Mouse (Mus musculus): ENCODE results near the gene Bmf. TPM values are rescaled to one million over a fixed set of nuclear protein-coding genes. Genes with fewer than 3 reads are reported as not detected.
A peak's percentile ranks its signal among the peaks of the same experiment; 100 is the strongest.

Bmf gene
- polyA plus RNA-seq, 1 experiment from 2014 or later: 4.1 TPM

DNA sequence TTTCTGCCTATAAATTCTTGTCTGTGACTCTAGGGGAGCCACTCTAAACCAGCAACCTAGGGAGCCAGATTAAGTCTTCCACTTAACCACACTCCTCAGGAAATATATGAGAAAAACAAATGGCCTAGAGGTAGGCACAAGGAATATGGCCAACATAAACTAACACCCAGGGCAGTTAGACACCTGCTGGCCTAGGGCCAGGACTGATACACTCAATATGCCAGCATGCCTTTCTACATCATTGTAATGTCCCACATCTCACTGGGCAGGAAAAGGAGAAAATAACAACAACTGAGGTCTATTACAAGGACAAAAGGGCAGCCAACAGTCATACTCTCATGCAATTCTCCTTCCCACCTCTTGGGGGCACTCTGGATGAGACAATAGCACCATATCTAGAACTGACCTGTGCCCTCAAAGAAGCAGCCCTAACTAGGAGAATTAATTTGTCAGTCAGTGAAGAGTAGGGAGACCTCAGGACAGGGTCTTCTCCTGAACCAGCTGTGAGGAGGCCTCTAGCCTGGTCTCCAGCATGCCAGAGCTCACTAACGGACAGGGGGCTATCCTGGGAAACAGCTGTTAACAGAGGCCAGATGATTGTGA lies 6.4 kb downstream of the Bmf start:
- Histone ChIP-seq H3K27me3 (peaks cover 39% of the 10 kb centered on the region), H3K4me2 (replicated peaks) (no peak overlapping the region), H3K27ac (replicated peaks) (no peak overlapping the region), H3K9me3 (no peaks in the 10 kb centered on the region), H3K4me1 (peaks cover 61% of the 10 kb centered on the region), H3K4me3 (no peak overlapping the region), H3K36me3 (peaks cover 4% of the 10 kb centered on the region), H3K9ac (replicated peaks) (no peak overlapping the region)
- ATAC-seq (ENCODE audit: low FRiP score, low read depth): no peak
- 93% methylated on average over 1 of the region's 1 CpGs for WGBS

DNA sequence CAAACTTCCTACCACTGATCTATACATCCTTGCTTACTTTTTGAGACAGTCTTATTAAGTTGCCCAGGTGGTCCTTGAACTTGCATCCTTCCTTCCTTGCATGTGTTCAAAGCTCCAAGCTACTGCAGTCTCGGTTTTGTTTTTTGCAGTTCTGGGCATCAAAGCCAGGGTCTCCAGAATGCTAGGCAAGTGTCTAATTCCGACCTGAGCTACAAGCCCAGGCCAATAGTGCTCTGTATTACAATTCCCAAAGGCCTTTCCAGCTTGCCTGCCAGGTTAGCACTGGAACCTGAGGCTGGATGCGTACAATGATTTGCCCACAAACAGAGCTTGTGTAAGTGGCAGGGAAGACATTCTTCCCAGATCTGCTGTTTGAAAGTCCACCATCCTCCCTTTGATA lies 7.8 kb downstream of the Bmf start:
- peaks cover 47% of the 10 kb centered on the region for H3K4me1 ChIP-seq
- no peak overlapping the region for H3K27ac ChIP-seq (replicated peaks)
- H3K9ac ChIP-seq (replicated peaks): no peak overlapping the region
- 90% methylated on average over 3 of the region's 3 CpGs for WGBS
- peaks cover 26% of the 10 kb centered on the region for H3K27me3 ChIP-seq
- H3K4me2 ChIP-seq (replicated peaks): no peak overlapping the region
- ATAC-seq (ENCODE audit: low FRiP score, low read depth): no peak
- peaks cover 4% of the 10 kb centered on the region for H3K36me3 ChIP-seq
- no peak overlapping the region for H3K4me3 ChIP-seq
- H3K9me3 ChIP-seq: no peaks in the 10 kb centered on the region

DNA sequence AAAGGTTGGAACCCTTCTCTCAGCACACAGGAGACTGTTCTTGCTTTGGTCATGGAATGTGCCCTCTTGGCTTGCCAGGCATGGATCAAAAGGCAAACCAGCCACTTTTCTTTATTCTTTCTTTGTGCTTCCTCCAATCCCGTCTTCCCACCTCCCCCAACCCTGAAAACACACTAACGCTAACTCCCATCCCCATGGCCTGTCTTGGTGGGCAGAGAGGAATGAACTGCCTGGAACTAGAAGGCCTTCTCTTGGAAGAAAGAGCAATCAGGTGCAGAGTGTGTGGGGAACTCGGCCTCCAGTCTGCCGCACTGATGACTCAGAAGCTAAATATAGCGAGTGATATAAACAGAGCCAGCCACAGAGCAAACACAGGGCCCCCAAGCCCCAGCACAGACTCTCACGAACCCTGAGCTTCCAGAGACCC lies 8.8 kb downstream of the Bmf start:
- Histone ChIP-seq H3K9me3 (no peaks in the 10 kb centered on the region), H3K4me3 (no peak overlapping the region), H3K4me1 (peaks cover 37% of the 10 kb centered on the region), H3K27me3 (peaks cover 19% of the 10 kb centered on the region), H3K4me2 (replicated peaks) (no peak overlapping the region), H3K9ac (replicated peaks) (0 out of 2 replicates have a peak overlapping the region, but pooled peaks have one; percentile 37), H3K36me3 (peaks cover 6% of the 10 kb centered on the region), H3K27ac (replicated peaks) (no peak overlapping the region)
- ATAC-seq (ENCODE audit: low FRiP score, low read depth): no peak
- WGBS: 44% methylated on average over 6 of the region's 6 CpGs

DNA sequence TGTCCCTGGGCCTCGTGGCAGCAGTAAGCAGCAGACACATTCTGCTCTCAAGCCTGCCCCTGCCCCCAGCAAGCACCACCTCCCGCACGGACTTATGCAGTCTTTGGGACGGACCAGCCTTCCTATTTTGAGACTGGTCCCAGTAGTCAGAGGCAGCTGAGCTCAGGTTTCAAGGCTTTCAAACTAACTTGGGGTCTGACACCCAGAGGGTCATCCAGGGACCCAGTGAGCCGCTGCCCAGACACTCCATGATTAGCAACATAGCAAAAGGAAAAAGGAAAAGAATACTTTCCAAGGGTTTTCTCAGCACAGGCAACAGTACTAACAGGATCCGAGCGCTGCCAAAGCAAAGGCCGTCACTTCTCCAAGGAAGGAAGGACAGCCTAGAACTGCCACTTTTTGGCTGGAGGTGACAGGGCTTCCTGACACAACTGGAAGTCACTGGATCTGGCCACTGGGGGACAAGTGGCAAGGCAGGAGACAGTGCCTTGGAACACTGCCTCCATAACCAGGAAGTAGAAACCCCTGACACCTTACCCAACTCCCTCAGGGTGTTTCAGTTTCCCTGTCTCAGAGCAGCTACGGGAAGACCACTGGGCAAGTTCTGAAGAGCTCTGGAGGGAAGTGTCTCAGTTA lies 9.5 kb downstream of the Bmf start:
- Histone ChIP-seq H3K27ac (replicated peaks) (0 out of 2 replicates have a peak overlapping the region, but pooled peaks have one; percentile 11), H3K4me2 (replicated peaks) (no peak overlapping the region), H3K4me1 (peaks cover 30% of the 10 kb centered on the region), H3K9me3 (no peaks in the 10 kb centered on the region), H3K9ac (replicated peaks) (no peak overlapping the region), H3K27me3 (peaks cover 13% of the 10 kb centered on the region), H3K36me3 (peaks cover 6% of the 10 kb centered on the region), H3K4me3 (no peak overlapping the region)
- 45% methylated on average over 9 of the region's 9 CpGs for WGBS
- no peak for ATAC-seq (ENCODE audit: low FRiP score, low read depth)

DNA sequence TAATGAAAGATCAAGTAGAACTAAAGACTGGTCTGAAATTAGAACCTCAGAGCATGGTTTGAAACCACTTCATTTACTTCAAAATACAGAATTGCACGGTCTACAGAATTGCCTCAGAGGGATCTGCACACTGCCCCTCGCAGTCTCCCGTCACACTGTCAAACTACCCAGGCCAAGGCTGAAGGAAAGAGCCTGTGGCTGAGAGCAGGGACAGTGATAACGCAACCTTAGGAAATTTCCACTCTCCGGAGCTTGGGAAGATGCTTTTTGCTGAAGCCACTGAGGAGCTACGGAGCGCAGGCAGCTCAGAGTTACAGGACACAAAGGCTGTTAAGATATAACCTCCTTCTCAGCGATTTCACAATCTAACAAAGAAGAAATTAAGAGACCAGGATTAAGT lies 10.4 kb downstream of the Bmf start:
- Histone ChIP-seq H3K9ac (replicated peaks) (no peak overlapping the region), H3K27ac (replicated peaks) (no peak overlapping the region), H3K9me3 (no peaks in the 10 kb centered on the region), H3K4me1 (peaks cover 20% of the 10 kb centered on the region), H3K27me3 (peaks cover 4% of the 10 kb centered on the region), H3K36me3 (peaks cover 6% of the 10 kb centered on the region), H3K4me2 (replicated peaks) (no peak overlapping the region), H3K4me3 (no peak overlapping the region)
- ATAC-seq (ENCODE audit: low FRiP score, low read depth): no peak
- whole genome bisulfite sequencing: 80% methylated on average over 8 of the region's 8 CpGs

DNA sequence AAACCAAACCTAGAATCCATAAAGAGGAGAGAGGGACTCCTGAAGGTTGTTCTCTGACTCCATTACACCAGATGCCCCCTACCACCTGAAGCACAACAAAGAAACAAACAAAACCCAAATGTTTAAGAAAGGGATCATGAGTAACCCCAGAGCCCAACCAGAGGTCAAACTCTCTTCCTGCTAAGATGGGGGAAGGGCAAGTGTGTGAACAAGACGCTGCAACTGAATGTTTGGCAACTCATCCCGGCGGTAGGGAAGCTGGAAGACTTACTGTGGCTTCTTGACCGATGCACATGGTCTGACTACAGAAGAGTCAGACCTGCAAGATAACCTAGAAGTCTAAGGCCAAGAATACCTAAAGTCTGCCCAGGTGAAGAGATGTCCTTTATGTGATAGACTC lies 12.3 kb downstream of the Bmf start:
- WGBS: 50% methylated on average over 4 of the region's 4 CpGs
- H3K9me3 ChIP-seq: no peaks in the 10 kb centered on the region
- peaks cover 30% of the 10 kb centered on the region for H3K4me1 ChIP-seq
- no peaks in the 10 kb centered on the region for H3K27me3 ChIP-seq
- peaks cover 6% of the 10 kb centered on the region for H3K36me3 ChIP-seq
- ATAC-seq (ENCODE audit: low FRiP score, low read depth): no peak
- no peak overlapping the region for H3K4me3 ChIP-seq
- no peak overlapping the region for H3K9ac ChIP-seq (replicated peaks)
- no peak overlapping the region for H3K27ac ChIP-seq (replicated peaks)
- no peak overlapping the region for H3K4me2 ChIP-seq (replicated peaks)

DNA sequence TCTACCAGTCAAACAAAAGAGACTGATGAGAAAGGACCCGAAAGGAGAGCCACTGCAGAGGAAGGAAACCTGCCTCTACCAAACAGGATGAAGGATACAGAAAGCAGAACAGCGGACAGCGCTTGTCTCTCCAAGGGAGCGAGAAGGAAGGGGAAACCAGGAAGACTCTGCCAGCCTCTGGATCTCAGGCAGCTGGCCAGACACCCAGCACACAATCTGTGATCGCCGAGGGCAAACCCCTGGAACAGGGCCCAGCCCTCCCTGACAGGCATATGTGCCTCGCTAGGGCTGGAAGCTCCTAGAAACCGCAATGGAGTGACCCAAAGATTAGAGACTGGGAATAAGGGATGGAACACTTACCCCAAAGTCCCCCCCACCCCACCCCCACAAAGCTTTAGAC lies 12.9 kb downstream of the Bmf start:
- no peak overlapping the region for H3K27ac ChIP-seq (replicated peaks)
- WGBS: 78% methylated on average over 8 of the region's 8 CpGs
- no peak for ATAC-seq (ENCODE audit: low FRiP score, low read depth)
- H3K9me3 ChIP-seq: no peaks in the 10 kb centered on the region
- H3K4me1 ChIP-seq: peaks cover 36% of the 10 kb centered on the region
- H3K36me3 ChIP-seq: peaks cover 6% of the 10 kb centered on the region
- H3K4me3 ChIP-seq: no peak overlapping the region
- H3K4me2 ChIP-seq (replicated peaks): no peak overlapping the region
- H3K27me3 ChIP-seq: no peaks in the 10 kb centered on the region
- no peak overlapping the region for H3K9ac ChIP-seq (replicated peaks)

DNA sequence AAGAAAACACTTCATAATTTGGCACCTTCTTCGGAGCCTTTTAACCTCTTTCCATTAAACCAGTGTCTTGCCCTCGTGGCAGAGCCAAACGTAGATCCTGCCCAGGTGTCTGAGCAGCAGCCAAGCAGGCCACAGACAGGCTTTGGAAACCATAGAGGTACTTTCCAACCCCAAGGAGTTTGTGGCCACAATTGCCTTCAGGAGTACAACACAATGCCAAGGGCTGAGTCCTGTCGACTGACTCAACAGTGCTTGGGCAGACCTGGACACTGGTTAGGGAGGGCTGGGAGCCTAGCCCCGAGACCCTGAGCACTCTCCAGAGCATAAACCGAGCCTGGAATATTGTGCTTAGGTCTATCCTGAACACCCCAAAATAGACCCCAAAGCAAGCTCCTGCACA lies 13.4 kb downstream of the Bmf start:
- no peak for ATAC-seq (ENCODE audit: low FRiP score, low read depth)
- no peaks in the 10 kb centered on the region for H3K9me3 ChIP-seq
- no peak overlapping the region for H3K9ac ChIP-seq (replicated peaks)
- no peak overlapping the region for H3K4me3 ChIP-seq
- no peak overlapping the region for H3K4me2 ChIP-seq (replicated peaks)
- peaks cover 41% of the 10 kb centered on the region for H3K4me1 ChIP-seq
- no peaks in the 10 kb centered on the region for H3K27me3 ChIP-seq
- no peak overlapping the region for H3K27ac ChIP-seq (replicated peaks)
- 85% methylated on average over 6 of the region's 6 CpGs for WGBS
- H3K36me3 ChIP-seq: peaks cover 6% of the 10 kb centered on the region

DNA sequence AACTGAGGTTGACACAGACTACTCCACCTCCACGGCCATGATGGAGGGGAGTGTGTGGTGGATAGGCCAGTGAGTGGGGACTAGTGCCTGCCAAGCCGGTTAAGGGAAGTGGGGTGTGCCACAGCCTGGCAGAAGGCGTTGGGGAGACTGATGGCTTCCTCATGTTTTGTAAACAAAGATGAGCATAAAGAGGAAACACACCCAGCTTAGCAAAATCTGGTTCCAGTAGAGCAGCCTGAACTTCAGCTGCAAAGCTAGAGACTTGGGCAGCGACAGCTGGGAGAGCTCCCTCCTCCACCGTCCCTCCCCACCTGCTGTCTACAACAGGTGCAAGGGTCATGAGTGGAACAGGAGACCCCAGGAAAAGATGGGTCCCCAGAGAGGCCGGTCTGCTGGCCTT lies 15.5 kb downstream of the Bmf start:
- no peaks in the 10 kb centered on the region for H3K27me3 ChIP-seq
- no peak overlapping the region for H3K9ac ChIP-seq (replicated peaks)
- peaks cover 50% of the 10 kb centered on the region for H3K4me1 ChIP-seq
- ATAC-seq (ENCODE audit: low FRiP score, low read depth): no peak
- H3K27ac ChIP-seq (replicated peaks): peak overlapping the region; percentile 68; the same call in 1 of the 2 replicates
- WGBS: 70% methylated on average over 6 of the region's 6 CpGs
- H3K9me3 ChIP-seq: no peaks in the 10 kb centered on the region
- peaks cover 6% of the 10 kb centered on the region for H3K36me3 ChIP-seq
- no peak overlapping the region for H3K4me2 ChIP-seq (replicated peaks)
- no peak overlapping the region for H3K4me3 ChIP-seq

DNA sequence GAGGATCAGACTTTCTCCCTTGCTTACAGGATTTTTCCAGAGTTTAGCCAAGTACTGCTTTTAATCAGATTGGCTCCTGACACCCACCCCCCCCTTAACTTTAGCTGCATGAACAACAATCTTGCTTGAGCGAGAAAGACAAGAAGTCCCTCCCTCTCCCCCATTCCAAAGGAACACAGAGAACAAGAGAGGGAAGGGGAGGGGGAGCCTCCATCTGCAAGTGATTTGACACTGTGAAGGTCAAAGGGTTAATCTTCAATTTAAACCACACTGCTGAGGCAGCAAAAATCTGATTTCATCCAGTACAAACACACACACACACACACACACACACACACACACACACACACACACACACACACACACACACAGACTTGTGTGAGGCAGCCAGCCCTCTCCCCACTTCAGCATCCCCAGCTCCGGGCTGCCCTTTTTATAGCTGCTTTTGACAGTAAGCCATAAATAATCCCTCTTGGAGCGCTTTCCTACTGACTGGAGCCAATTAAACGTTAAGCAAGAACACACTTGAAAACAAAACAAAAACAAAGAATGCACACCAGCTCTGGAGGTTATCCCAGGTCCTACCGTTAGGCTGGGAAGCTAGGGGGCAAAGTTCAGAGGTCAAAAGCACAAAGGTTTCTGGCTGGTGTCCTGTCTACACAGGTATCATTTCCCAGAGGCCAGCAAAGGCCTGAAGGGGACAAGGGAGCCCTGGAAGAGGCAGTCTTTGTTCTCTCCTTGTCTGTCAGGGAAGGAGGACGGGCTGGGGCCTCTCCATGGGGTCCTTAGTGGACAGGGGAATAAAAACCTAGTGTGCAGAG lies 16.4 kb downstream of the Bmf start:
- no peaks in the 10 kb centered on the region for H3K27me3 ChIP-seq
- no peak overlapping the region for H3K4me3 ChIP-seq
- H3K4me1 ChIP-seq: peaks cover 50% of the 10 kb centered on the region
- H3K4me2 ChIP-seq (replicated peaks): peak overlapping the region; percentile 22; the same call in 1 of the 2 replicates
- no peaks in the 10 kb centered on the region for H3K9me3 ChIP-seq
- 4% methylated on average over 6 of the region's 6 CpGs for WGBS
- H3K36me3 ChIP-seq: peaks cover 2% of the 10 kb centered on the region; the same call in 1 of the 2 replicates
- ATAC-seq (ENCODE audit: low FRiP score, low read depth): peak; percentile 53
- 0 out of 2 replicates have a peak overlapping the region, but pooled peaks have one; percentile 5 for H3K9ac ChIP-seq (replicated peaks)
- H3K27ac ChIP-seq (replicated peaks): peak overlapping the region; percentile 68

DNA sequence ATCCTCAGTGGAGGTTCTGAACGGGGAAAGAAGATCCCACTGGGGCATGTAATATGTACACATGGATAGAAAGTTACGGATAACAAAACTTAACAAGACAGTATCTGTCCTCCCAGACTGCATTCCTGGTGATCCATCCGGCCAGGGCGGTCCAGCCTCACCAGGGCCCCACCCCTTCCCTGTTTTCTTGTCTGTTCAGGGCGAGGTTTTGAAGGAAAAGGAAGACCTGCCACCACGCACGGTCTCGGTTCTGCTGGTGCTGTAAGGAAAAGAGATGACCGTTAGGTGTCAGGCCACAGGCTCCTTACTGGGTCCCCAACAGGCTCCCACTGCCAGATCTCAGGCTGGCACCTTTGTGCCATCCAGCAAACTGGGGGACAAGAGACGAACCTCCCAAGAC lies 17.1 kb downstream of the Bmf start:
- ATAC-seq (ENCODE audit: low FRiP score, low read depth): peak; percentile 21; the same call in 1 of the 2 replicates
- H3K9me3 ChIP-seq: no peaks in the 10 kb centered on the region
- 20% methylated on average over 10 of the region's 10 CpGs for WGBS
- peak overlapping the region; percentile 22; the same call in 1 of the 2 replicates for H3K4me2 ChIP-seq (replicated peaks)
- H3K27me3 ChIP-seq: no peaks in the 10 kb centered on the region
- peaks cover 50% of the 10 kb centered on the region for H3K4me1 ChIP-seq
- H3K4me3 ChIP-seq: no peak overlapping the region
- 0 out of 2 replicates have a peak overlapping the region, but pooled peaks have one; percentile 5 for H3K9ac ChIP-seq (replicated peaks)
- peaks cover 2% of the 10 kb centered on the region; the same call in 1 of the 2 replicates for H3K36me3 ChIP-seq
- H3K27ac ChIP-seq (replicated peaks): peak overlapping the region; percentile 68

Measured in midbrain, embryonic 12.5 days (tissue).